Mouse (Mus musculus): ENCODE results near the gene Prkar1a.
"Not testable (repeated sequence)": the region's sequence is repeated elsewhere in the genome, so short reads cannot be mapped to it uniquely, and the experiment has no call there.

The Prkar1a gene

GRCm38 (mm10) chr11:109641498-109642222, 7.5 kb upstream of the Prkar1a start:
- no peak for DNase-seq (ENCODE audit: extremely low spot score, low read depth, low spot score)

- DNase-seq (ENCODE audit: extremely low spot score, low read depth, low spot score): no peak
Observed at GRCm38 (mm10) chr11:109648510-109648909, 695 bp upstream of the Prkar1a start.

- no peak for DNase-seq (ENCODE audit: extremely low spot score, low read depth, low spot score)
Observed at GRCm38 (mm10) chr11:109649975-109650701, 933 bp downstream of the Prkar1a start.

GRCm38 (mm10) chr11:109650788-109651565, 1.8 kb downstream of the Prkar1a start:
- DNase-seq (ENCODE audit: extremely low spot score, low read depth, low spot score): peak; percentile 70

- DNase-seq (ENCODE audit: extremely low spot score, low read depth, low spot score): no peak
Observed at GRCm38 (mm10) chr11:109651566-109652024, 2.4 kb downstream of the Prkar1a start.

GRCm38 (mm10) chr11:109652505-109652904, 3.3 kb downstream of the Prkar1a start:
- DNase-seq (ENCODE audit: extremely low spot score, low read depth, low spot score): no peak

GRCm38 (mm10) chr11:109653201-109653600, 4.0 kb downstream of the Prkar1a start:
- no peak for DNase-seq (ENCODE audit: extremely low spot score, low read depth, low spot score)

GRCm38 (mm10) chr11:109654581-109654980, 5.4 kb downstream of the Prkar1a start:
- no peak for DNase-seq (ENCODE audit: extremely low spot score, low read depth, low spot score)

- no peak for DNase-seq (ENCODE audit: extremely low spot score, low read depth, low spot score)
Observed at GRCm38 (mm10) chr11:109656232-109656631, 7.0 kb downstream of the Prkar1a start.

GRCm38 (mm10) chr11:109660526-109660925, 11.3 kb downstream of the Prkar1a start:
- not testable (repeated sequence) for DNase-seq (ENCODE audit: extremely low spot score, low read depth, low spot score)

GRCm38 (mm10) chr11:109664293-109664692, 15.1 kb downstream of the Prkar1a start:
- DNase-seq (ENCODE audit: extremely low spot score, low read depth, low spot score): no peak

GRCm38 (mm10) chr11:109665424-109665823, 16.2 kb downstream of the Prkar1a start:
- no peak for DNase-seq (ENCODE audit: extremely low spot score, low read depth, low spot score)

- DNase-seq (ENCODE audit: extremely low spot score, low read depth, low spot score): no peak
Observed at GRCm38 (mm10) chr11:109666411-109666810, 17.2 kb downstream of the Prkar1a start.

GRCm38 (mm10) chr11:109667371-109667770, 18.2 kb downstream of the Prkar1a start:
- DNase-seq (ENCODE audit: extremely low spot score, low read depth, low spot score): no peak

- DNase-seq (ENCODE audit: extremely low spot score, low read depth, low spot score): no peak
Observed at GRCm38 (mm10) chr11:109668115-109668725, 19.0 kb downstream of the Prkar1a start.

- DNase-seq (ENCODE audit: extremely low spot score, low read depth, low spot score): no peak
Observed at GRCm38 (mm10) chr11:109669149-109669708, 20.0 kb downstream of the Prkar1a start.

GRCm38 (mm10) chr11:109670026-109670916, 21.1 kb downstream of the Prkar1a start:
- peak; percentile 41 for DNase-seq (ENCODE audit: extremely low spot score, low read depth, low spot score)

GRCm38 (mm10) chr11:109671136-109672020, 22.2 kb downstream of the Prkar1a start:
- no peak for DNase-seq (ENCODE audit: extremely low spot score, low read depth, low spot score)

GRCm38 (mm10) chr11:109672021-109672324, 22.8 kb downstream of the Prkar1a start:
- DNase-seq (ENCODE audit: extremely low spot score, low read depth, low spot score): no peak

Data from hindlimb bud, embryonic 11.5 days (tissue).